Mouse (Mus musculus) heart, adult 18-20 months (tissue): ENCODE measurements around the gene Grin3a. TPM values are rescaled to one million over a fixed set of nuclear protein-coding genes. Genes with fewer than 3 reads are reported as not detected.

Experiments
- DNase-seq, 2 experiments: peaks; one replicate each; pipeline ENCODE4 v3.0.0; 2021 to 2022; ENCODE audit warnings: mixed read lengths in 1 of 2
- long read RNA-seq, 2 experiments: library from polyadenylated mRNA; stranded (forward); transcript quantifications; one replicate each; pipeline ENCODE4 v2.0.0; 2021
- total RNA-seq, 2 experiments: library from RNA; stranded (reverse); gene quantifications; 2 replicates each; pipeline ENCODE4 v1.2.3; 2021

Grin3a gene
- total RNA-seq, result under 1 TPM; 0.08 to 0.12 TPM
- long read RNA-seq, experiment 1, result 0 reads
- long read RNA-seq, experiment 2, result 0 reads

DNA sequence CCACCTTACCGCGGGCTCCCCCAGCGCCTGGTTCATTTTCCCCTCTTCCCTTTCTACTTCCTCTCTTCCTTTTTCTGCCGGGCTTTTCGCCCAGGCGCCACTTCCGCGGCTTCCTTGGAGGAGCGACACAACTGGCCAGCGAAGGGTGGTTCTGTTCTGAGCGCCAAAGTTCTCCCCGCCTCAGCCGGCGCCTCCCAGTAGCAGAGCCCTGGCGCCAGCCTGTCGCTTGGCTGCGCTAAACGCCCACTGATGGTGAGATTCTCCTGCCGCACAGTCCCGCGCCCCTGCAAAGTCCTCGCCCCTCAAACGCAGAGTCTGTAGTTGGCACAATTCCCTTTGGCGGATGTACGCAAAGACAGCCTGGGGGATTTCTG, at the start of gene Grin3a:
Gene Grin3a (minus strand): TSS at position 133 of the 374 bp plus-strand sequence.
- DNase-seq, result peak; percentile 22 to 33

DNA sequence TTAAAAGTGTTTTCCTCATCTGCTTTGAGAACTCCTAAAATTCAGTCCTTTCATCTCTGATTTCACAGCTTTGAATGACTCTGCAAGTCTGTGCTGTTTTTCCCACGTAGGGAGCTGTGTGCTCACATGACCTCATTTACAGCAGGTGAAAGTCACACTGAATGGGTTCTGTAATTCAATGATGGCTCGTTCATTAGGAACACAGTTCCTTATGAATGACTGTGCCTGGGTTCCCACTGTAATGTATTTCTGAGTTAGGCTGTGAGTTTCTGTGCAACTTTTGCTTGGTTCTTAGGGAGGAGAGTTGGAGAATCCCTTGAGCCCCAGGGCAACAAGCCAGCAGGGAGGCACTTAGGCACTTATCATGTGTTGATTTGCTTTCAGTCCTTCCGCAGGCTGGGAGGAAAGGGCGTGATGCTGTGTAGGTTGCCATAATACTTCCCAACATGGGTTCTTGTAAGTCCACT, 46.3 kb upstream of the Grin3a start:
- peak; percentile 7 to 25 for DNase-seq

DNA sequence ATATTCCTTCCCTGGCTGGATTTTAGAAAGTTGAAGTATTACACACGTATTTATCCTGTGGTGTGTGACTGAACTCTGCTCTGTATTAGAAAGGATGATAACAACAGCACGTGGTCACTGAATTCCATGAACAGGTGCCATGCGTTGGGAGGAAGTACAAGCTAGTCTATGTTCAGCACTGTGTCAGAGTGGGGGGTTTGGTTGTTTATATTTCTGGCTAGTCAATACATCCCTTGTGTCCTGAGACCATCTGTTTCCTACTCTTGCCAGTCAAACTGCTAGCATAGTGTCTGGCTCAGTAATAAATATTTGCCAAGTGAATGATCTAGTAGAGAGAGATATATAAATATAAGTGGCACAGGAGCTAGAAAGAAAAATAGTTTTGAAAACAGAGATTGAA, 31.5 kb upstream of the Grin3a start:
- no peak for DNase-seq

DNA sequence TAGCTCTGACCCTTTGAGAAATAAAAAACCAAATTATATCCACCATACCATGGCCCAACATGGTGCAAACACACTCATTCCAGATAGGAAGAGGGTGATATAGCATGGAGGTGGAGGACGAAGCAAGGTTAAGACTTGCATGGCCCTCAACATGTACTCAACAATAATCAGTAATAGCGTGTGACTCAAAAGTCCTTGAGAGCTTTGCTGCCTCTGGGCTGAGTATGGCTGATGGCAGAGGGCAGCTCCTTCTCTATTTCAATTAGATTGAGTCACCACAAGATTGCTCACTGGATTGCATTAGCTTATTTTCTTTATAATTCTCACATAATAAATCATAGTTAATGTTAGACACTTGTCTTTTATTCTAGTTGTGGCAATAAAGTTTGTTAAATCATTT, 15.1 kb upstream of the Grin3a start:
- DNase-seq, result no peak

DNA sequence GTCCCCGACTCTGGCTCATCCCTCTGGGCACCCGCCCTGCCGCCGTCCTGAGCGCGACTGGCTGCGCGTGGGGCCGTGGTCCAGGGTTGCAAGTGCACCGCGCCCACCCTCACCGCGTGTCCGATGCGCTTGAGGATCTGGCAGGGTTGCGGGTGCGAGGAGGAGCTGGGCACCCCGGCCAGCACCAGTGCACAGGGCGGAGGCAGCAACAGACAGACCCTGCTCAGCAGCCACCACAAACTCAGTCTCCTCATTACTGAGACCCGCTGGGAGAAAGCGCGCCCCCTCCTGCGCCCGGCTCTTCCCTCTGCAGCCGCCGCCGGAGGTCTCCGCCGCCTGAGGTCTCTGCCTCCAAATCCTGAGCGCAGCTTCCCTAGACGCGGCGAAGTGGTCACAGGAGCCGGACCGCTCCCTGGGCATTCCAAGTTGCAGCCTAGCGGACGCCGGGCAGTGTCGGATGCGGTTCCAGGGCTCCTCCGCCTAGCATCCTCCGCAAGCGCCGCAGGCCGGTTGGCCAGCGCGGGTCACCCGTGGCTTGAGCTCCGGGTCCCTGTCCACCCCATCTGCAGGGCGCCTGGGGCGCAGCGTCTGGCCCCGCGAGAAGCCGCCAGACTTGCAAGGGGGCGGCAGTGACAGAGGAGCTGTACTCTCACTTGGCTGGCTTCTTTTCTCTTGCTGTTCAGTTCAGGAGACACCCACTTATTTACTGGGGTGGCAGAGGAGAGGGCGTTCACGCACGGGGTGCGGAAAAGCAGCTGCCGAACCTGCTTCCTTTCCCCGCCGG, 524 bp downstream of the Grin3a start:
- no peak for DNase-seq

DNA sequence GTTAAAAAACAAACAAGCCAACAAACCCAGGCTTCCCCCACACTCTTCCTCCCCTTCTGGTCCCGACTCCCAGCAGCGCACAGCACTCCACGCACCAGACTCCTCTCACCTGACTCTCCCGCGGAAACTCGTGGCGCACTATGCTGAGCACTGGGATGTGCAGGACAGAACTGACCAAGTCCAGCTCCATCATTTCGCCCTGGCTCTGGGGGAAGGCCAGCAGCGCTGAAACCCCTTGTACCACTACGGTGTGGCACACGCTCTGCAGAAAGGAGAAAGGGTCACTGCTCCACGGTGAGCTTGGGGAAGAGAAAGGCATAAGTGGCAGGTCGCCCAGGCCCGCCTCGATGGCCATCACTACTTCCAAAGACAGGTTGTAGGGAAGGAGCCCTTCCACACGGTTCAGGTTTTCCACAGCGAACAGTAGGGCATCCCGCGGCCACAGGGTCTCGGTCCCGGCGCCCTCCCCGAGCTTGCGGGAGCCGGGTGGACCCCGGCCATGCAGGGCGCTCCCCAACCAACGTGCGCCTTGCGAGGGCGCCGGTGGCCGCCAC, 1.2 kb downstream of the Grin3a start:
- no peak for DNase-seq

DNA sequence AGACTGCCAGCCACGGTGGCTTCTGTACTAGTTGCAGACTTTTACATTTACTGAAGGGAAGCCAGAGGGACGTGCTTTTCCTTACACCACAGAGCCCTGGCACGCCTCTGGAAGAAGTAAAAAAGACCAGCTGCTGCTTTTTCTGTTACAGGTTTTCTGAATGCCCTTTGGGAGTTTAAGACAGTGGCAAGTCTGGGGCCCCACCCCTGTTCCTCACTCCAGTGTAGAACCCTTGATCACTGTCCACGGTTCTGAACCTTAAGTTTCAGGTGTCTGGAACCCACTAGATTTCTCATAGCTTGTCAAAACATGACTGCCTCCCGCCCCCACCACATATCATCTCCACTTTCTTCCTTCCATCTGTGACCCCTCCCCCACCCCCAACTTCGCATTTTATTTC, 1.8 kb downstream of the Grin3a start:
- DNase-seq, result no peak

DNA sequence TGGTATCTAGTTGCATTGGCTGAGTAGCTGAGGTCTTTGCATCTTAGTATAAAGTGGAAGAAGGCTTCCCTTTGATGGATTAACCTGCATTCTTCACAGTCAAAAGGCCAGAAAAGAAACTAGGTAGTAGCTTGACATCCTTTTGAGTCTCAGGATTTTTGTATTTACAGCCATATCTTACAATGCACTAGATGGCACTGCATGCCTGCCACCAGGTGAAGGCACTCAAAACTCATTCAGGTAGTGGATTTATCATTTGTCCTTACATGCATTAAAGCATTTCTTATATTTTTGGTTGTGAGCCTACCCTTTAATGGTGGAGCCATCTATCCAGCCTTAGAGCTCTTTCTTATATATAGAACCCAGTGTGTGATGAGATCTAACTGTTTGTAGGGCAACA, 13.5 kb downstream of the Grin3a start:
- no peak for DNase-seq

DNA sequence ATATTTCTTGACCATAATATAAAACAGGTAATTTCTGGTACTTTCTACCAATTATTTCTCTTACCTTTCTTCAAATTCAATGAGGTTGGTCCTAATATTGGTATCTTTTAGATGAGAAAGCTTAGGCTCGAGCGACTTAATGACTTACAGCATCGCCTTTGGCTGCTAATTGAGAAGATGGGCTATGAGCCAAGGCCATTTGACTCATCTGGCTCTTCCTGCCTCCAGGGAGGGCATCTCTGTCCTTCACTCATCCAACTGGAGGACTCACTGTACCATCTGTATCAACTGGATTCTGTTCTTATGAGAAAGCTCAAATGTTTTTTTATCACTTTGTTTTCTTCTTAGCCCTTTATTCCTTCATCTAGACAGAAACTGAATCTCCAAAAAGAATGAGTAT, 31.7 kb downstream of the Grin3a start:
- DNase-seq, result no peak

DNA sequence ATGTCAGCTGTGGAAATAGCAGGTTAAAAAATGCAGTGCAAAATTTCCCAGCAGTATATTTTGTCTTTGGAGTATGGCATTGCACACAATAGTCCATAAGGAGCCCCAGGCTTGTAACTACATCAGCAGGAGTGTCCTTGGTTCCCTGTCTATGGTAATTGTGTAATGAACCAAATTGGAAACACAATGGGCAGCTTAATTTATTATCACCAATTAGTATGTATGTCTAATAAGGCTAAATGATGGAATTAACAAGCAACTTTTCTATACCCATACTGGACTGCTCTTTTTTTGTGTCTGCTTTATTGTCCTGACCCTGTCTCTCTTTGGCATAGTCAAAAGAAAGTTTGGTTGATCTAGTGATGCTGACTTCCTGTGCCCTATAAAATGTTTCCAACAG, 38.8 kb downstream of the Grin3a start:
- no peak for DNase-seq

DNA sequence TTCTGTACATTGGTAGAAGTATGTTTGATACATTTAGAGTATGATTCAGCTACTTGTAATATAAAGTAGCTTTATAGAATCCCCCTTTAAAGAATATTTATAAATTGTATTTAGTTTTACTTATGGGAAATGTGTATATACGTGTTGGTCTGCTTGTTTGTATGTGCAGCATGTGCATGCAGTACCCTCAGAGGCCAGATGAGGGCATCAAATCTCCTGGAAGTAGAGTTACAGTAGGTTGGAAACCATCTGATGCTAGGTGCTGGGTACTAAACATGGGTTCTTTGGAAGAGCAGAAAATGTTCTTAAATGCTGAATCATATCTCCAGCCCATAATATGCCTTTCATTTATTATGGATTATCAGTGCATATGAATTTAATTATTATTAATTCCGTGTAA, 46.2 kb downstream of the Grin3a start:
- no peak for DNase-seq

DNA sequence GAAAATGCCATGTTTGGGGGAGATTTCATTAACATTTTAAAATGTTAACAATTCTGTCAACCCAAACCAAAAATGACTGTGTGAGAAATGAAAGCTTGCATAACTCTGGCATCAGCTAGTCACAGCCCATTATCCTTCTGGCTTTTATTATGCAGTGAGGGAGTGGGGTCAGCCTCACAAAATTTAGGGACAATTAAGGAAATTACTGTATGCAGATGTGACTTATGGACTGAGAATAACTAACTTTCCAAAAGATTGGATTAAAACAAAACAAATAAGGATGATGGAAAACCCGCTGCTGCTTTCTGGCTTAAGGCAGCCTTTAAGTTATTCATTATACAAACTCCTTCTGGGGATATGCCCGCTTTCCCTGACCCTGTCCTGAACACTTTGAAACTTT, 56.6 kb downstream of the Grin3a start:
- DNase-seq, result no peak

DNA sequence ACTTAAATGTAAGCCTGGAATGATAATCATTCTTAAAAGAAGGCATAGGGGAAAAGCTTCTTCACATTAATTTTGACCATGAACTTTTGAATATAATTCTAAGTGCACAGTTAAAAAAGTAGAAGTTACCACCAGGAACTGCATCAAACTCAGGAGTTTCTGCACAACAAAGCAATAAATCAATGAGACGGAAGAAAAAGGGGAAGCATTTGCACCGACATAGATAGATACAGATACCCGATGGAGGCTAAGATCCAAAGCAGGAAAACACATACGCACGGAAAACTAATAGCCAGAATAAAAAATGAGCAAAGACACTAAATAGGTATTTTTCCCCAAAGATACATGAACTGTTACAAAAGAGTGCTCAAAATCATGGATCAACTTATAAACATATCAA, 102.7 kb downstream of the Grin3a start:
- DNase-seq, result no peak

DNA sequence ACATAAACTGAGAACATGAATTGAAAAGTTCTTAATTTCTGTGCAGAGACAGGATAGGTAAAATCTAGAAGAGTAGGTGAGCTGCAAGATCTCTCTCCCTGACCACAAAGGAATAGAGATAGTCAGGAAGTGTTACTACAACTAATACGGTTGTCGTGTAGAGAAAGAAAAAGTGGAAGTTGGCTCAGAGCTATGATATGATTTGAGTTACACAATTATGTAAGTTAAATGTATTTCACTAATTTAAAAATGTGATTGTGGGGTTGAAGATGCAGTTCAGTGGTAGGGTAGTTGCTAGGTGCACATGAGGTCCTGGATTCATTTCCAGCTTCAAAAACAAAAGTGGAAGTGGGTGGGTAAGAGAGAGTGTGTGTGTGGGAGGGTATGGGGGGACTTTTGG, 103.6 kb downstream of the Grin3a start:
- DNase-seq, result no peak

DNA sequence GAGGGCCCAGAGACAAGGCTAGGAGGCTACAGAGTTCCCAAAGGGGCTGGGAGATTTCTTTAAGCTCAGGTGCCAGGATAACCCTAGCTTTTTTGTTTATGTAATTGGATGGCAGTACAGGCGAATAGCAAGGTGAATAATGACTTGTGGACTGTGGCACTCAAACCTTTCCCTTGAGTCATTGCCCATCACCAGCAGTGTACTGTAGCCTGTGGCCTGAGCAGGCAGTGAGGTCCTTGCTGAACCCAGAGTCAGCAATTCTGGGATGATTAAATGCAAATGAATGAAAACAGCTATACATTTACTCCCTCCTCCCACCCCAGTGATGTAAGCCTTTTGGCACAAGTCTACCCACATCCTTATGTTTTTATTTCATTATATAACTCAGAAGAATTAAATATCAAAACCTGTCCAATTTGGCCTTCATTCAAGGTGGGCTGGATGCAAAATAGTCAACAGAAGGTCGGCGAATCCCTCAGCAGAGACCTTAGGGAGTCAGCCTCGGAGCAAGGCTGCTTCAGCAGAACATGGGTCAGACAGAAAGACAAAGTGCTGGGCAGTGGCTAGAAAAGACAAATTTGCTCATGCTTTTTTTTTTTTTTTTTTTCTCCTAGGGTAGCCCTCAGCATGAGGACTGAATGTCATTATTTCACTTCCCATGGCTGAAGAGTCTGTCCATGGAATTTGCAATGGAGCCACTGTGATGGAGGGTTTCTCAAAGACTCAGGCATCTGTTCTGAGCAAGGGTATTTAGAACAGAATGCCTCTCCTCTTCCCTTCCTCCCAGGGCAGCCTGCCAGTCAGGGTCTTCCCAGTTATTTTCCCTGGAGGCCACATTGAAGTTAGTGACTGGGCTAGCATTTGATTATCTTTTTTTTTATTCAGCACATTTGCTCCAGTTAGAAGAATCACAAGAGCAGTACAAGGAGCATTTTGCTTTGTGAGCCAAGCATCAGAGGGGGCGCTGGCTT, 104.5 kb downstream of the Grin3a start:
- DNase-seq, result no peak

DNA sequence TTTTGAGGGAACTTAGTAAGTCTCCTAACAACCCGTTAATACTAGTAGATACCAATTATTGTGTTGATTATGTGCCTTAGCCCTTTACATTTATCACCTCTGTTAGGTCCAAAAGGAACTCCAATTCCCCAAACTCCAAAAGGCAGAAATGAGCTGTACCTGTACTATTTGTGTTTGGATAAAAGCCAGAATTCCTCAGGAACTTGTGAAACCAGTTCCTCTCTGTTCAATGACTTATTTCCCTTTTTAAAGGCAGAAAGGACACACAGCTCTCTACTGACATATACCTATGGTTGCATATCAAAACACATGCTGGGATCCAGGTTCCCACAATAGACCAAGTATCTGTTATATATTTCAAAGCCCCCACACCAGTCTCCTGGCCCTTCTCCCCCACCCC, 106.0 kb downstream of the Grin3a start:
- DNase-seq, result no peak

DNA sequence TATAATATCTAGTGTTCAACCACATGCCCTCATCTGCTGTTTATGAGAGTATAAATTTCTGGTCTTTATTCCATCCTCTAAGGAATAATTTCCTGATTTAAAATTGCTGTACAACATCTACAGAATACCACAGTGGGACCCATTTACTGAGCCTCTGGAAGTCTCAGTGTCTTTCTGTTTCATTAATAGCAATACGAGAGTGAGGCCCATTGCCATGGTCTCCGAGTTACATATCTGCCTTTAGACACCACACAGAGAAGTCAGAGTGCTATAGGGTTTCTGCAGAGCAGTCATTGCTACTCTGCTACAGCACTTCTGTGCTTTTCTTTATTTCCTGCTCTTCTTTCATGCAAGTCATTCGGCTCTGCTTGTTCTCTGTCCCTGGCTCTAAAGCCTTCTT, 116.2 kb downstream of the Grin3a start:
- no peak for DNase-seq

DNA sequence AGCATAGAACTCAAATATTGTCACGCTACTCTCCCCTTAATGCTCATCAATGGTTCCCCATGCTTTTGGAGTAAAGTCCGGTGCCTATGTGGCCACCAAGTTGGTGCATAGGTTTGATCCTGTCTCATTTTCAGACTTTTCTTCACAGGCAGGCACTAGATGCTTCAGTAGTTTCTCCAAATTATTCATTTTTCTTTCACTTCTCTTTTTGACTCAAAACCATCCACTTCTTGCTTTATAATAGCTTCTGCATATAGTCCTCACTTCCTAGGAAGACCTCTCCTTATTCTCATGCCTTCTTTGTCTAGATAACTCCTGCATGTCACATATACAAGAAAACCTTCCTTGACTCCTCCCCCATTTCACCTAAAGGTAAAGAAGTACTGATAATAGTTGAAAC, 121.6 kb downstream of the Grin3a start:
- no peak for DNase-seq

DNA sequence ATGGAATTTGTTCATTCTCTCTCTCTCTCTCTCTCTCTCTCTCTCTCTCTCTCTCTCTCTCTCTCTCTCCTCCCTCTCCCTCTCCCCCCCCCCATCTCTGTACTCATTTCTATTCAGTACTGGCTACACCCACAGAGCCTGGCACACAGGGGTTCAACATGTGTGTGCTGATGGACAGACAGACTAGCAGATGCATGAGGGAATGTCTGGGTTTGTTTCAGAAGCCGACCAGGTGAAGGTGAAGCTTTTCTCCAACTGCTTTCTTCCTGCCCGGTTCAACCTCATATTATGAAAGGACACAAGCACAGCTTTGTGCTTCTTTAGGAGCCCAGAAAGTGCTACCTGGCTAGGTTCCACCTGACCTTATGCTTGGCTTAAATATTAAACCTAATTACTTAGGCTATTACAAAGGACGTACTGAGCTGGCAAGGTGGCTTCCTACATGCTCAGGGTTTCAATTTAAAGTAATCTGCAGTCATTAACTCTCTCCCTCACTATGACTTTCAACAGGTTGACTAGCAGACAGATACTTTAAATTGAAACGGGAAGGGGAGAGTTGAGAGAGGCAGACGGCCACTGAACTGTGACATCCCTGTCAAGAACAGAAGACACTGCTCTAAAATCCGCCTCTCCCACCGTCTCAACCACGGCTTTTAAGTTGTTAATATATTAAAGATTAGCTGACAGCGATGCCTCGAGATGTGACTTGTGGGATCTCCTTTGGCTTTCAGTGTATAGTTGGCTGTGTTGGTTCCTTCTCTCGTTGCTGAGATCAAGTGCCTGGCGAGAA, 153.9 kb downstream of the Grin3a start:
- DNase-seq, result no peak

DNA sequence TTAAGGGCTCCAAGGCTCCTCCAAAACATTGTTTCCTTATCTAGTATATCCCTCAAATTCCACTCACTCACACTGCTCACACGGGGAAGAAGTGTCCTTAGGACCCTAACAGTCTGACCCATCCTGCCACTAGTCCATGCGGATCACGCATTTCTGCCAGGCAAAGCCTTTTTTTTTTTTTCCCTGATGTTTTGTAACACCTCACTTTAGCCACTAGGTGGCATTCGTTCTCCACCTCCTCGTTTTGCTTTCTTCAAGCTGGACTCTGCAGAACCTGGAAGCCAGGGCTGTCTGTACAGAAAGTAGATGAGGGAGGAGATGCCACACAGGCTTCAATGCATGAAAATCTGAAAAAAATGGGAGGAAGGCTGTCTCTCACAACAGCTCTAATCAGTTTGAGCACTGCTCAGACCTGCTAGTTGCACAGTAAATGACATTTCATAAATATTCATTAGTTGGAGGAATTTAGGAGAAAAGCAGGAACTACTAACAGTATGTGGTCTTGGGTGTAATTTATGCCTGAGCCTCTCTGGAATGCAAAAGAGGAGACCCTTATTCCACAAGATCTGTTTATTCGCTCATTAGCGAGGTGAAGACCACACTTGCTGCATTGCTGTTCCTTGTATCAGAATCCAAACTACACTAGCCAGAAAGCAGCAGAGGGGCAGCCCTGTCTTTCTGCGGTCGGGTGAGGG, 156.8 kb downstream of the Grin3a start:
- peak; percentile 21 to 65 for DNase-seq

DNA sequence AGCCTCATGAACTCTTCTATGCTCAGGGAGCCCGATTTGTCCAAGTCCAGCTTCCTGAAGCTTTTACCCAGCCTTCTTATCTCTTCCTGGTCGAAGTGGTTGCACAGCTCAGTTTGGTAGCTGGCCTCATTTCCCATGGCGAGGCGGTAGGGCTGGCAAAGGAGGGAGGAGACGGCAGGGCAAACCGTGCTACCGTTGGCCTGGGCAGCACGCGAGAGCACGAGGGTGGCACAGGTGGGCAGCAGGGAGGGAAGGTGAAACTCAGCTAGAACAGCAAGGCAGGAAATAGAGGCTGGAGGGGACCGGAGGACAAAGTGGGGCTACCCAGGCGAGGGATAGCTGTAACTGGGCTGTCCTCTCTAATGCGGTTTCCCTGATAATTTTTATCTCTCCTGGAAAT, 163.7 kb downstream of the Grin3a start, which contains the start of gene Ppp3r2:
Gene Ppp3r2 (minus strand): TSS at position 213 of the 400 bp plus-strand sequence.
- no peak for DNase-seq
